Mouse (Mus musculus) cerebellum, adult 11 months (tissue): ENCODE results near the gene Gm12830.

ENCODE experiments used
- DNase-seq: peaks from one replicate; pipeline ENCODE4 v3.0.0; 2022

Gm12830 gene

GRCm38 (mm10) chr4:114845622-114846021, 24.1 kb downstream of the Gm12830 start:
- no peak for DNase-seq

- no peak for DNase-seq
These were observed 25.2 kb downstream of the Gm12830 start for GRCm38 (mm10) chr4:114846723-114847122.

DNA sequence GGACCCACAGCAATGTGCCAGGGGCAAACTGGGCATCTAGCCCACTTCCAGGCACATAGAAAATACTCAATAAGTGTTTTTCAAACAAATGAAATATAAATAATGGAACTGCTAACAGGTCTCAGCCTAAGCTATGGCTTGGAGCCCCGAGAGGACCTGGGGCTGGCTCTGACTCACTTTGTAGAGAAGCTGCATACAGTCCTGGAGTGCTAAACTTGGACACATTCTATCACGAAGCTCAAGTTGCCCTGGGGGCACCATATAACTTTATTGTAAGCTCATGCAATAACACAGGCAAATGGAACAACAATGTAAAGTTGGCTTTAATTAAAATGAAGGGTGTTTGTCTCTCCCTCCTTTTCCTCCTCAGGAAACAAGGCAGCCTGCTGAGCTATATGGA, 32.4 kb downstream of the Gm12830 start:
- no peak for DNase-seq

- DNase-seq: no peak
These were observed 36.9 kb downstream of the Gm12830 start for GRCm38 (mm10) chr4:114858426-114858825.

GRCm38 (mm10) chr4:114863166-114863565, 41.6 kb downstream of the Gm12830 start:
- no peak for DNase-seq

GRCm38 (mm10) chr4:114869765-114870490, 48.4 kb downstream of the Gm12830 start:
- DNase-seq: no peak

DNA sequence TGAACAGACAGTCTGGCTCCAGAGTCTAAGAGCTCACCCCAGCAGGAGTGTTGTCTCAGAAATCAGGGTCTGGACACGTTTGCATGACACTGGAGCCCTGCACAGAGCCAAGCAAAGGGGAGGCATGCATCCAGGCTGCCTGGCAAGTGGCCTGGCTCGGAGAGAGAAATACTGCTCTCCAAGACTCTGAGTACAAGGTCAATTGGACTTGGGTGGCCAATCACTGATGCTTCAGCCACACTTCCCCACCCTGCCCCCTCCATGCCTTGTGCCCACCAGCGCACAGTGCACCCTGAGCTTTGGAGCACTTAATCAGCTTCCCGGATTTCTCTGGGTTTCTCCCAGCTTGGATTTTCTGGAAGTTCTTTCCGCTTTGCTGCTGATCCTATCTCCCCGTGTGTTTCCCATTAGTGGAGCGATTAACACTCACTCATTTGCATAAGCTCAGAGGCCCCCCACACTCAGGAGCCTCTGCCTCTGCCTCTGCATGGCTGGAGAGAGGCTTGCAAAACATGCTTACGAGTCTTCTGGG, 55.0 kb downstream of the Gm12830 start:
- DNase-seq: no peak

DNA sequence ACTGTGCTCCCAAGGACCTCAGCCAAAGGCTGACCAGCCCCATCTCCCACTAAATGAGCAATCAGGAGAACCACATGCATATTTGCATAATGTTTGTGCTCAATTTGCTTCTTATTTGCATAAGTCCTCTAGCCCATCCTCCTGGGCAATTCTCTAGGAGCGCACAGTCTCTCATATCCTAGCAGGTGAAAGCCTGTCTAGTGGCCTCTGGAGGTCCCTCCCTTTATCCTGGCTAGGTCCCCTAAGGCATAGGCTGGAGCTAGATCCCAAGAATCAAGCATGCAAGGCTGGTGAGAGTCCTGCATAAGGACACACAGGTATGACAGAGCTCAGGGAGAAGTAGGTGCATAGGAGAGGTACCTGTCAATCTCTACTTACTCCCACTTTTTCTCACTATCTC, 60.7 kb downstream of the Gm12830 start:
- no peak for DNase-seq

GRCm38 (mm10) chr4:114897853-114898252, 76.3 kb downstream of the Gm12830 start:
- no peak for DNase-seq

DNA sequence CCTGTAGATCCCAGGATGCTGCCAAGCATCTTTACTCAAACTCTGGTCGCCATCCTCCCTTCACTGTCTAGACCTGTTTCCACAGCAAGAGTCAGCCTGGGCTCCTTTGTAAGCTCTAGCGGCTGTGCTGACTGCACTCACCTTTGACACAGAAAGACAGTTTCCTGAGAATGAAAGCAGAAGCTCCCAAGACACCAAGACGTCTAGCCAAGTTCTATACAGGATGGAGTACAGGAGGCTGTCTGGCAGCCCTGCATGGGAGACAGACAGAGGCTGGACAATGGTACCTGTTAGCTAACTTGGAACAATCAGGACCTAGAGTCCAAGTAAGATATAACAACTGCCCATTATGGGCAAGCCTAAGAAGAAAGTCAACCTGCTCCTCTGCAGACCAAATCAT, 78.4 kb downstream of the Gm12830 start:
- DNase-seq: no peak

GRCm38 (mm10) chr4:114900866-114901642, 79.5 kb downstream of the Gm12830 start:
- DNase-seq: no peak

- no peak for DNase-seq
These were observed 80.3 kb downstream of the Gm12830 start for GRCm38 (mm10) chr4:114901643-114902351.

DNA sequence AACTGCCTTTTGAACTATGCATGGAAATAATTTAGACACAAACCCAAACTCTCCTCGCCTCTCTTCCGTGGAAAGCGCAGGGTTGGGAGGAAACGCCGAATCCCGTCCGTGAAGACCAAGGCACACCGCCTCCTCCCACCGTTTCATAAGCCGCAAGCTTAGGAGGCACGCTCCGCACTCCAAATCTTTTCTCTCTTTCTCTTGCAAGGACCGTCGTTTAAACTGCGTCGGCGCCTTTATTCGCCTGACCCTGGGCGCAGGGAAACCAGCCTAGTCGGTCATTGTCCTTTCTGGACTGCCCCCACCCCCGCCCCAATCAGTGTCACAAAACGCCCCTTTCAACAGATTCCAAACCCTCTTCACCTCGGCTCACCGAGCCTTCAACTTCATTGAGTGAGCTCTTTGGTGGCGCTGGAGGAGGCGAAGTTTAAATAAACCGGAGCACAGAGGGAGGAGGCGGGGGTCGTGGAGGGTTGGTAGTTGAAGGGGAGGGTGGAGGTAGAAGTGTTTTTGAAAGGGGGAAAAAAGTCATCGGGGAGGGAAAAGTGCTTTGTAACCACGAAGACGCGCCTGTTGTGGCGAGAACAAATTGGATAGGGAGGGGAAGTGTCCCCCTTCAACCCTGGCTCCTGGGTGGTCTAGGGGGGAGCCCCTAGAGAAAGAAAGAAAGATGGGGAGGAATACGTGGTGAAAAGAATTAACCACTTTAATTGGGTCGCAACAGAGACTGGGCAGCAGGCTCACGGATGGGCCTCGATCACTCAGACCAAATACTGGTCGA, 81.3 kb downstream of the Gm12830 start:
- DNase-seq: no peak

GRCm38 (mm10) chr4:114903422-114903782, 81.9 kb downstream of the Gm12830 start:
- no peak for DNase-seq

DNA sequence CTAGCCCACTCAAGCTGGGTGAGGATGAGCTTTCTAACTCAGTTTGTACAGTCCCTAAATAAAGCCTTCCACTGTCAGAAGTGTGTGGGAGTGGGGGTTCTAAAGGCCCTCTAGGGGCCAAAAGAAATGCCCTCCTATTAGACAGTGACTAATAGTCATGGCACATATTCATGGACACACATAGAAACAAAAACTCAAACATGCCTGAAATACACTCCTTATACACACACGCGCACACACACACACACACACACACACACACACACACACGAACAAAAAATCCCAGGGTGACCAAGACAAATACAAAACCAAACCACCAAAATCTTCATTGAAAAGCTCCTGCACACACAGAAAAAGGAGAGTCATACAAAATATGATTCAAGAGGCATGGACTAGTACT, 84.0 kb downstream of the Gm12830 start:
- DNase-seq: no peak
